Mouse (Mus musculus) 416B (cell line): ENCODE measurements around the gene Caprin2.
"Not testable (repeated sequence)": the region's sequence is repeated elsewhere in the genome, so short reads cannot be mapped to it uniquely, and the experiment has no call there.

Experiments
- DNase-seq: peaks from one replicate; pipeline ENCODE4 v3.0.0; 2011; ENCODE audit warnings: low read depth

Gene Caprin2

GRCm38 (mm10) chr6:148895773-148896506 is at the start of gene Caprin2:
TSS of gene Caprin2 (minus strand) at chr6:148896237.
- peak; percentile 95 for DNase-seq

GRCm38 (mm10) chr6:148944767-148945508 is 48.9 kb upstream of the Caprin2 start:
- peak; percentile 76 for DNase-seq

- peak; percentile 55 for DNase-seq
Measured at GRCm38 (mm10) chr6:148944344-148944766, 48.3 kb upstream of the Caprin2 start.

- DNase-seq = no peak
Measured at GRCm38 (mm10) chr6:148943695-148944094, 47.7 kb upstream of the Caprin2 start.

GRCm38 (mm10) chr6:148942406-148942805 is 46.4 kb upstream of the Caprin2 start:
- DNase-seq = no peak

GRCm38 (mm10) chr6:148941880-148942279 is 45.8 kb upstream of the Caprin2 start:
- DNase-seq = no peak

- DNase-seq = peak; percentile 81
Measured at GRCm38 (mm10) chr6:148940383-148940782, 44.3 kb upstream of the Caprin2 start.

GRCm38 (mm10) chr6:148937693-148938092 is 41.7 kb upstream of the Caprin2 start:
- DNase-seq = no peak

GRCm38 (mm10) chr6:148934961-148935590 is 39.0 kb upstream of the Caprin2 start:
- peak; percentile 56 for DNase-seq

GRCm38 (mm10) chr6:148931281-148931680 is 35.2 kb upstream of the Caprin2 start:
- peak; percentile 72 for DNase-seq

GRCm38 (mm10) chr6:148918841-148919398 is 22.9 kb upstream of the Caprin2 start:
- DNase-seq = no peak

- no peak for DNase-seq
Measured at GRCm38 (mm10) chr6:148917672-148918071, 21.6 kb upstream of the Caprin2 start.

- peak; percentile 72 for DNase-seq
Measured at GRCm38 (mm10) chr6:148916817-148917216, 20.8 kb upstream of the Caprin2 start.

GRCm38 (mm10) chr6:148913938-148914337 is 17.9 kb upstream of the Caprin2 start:
- peak; percentile 92 for DNase-seq

- not testable (repeated sequence) for DNase-seq
Measured at GRCm38 (mm10) chr6:148911906-148912305, 15.9 kb upstream of the Caprin2 start.

- DNase-seq = no peak
Measured at GRCm38 (mm10) chr6:148906958-148907357, 10.9 kb upstream of the Caprin2 start.

- no peak for DNase-seq
Measured at GRCm38 (mm10) chr6:148902728-148903127, 6.7 kb upstream of the Caprin2 start.

- no peak for DNase-seq
Measured at GRCm38 (mm10) chr6:148896507-148896851, 442 bp upstream of the Caprin2 start.

- peak; percentile 72 for DNase-seq
Measured at GRCm38 (mm10) chr6:148894888-148895772, 907 bp downstream of the Caprin2 start.

GRCm38 (mm10) chr6:148873911-148874310 is 22.1 kb downstream of the Caprin2 start:
- peak; percentile 20 for DNase-seq

- no peak for DNase-seq
Measured at GRCm38 (mm10) chr6:148845629-148846028, 50.4 kb downstream of the Caprin2 start.
